Mouse (Mus musculus): ENCODE results near the gene Lamc1.

DNA sequence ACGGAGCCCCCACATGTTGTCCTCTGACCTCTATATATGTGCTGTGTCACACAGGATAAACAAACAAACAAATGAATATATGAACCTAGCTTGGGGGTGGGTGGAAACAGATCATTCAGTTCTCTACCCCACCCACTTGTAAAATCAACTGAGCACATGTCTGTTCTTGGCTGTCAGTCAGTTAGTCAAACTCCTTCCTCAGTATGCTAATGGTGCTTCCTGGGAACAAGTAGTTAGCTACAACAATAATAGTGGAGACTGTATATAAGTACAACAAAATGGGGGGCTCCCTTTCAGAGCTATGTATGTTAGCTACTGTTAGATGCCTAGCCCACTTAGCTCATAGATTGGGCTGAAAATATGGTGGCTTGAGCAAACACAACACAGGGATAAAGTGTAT, 24.6 kb upstream of the Lamc1 start:
- TF ChIP-seq CTCF (IDR thresholded peaks at IDR 0.05; ENCODE audit: borderline replicate concordance, control insufficient read depth, extremely low read depth, insufficient read depth, low read length, poor library complexity) (no peak), POLR2A (IDR thresholded peaks at IDR 0.05; ENCODE audit: control insufficient read depth, extremely low read depth, insufficient read depth, low read length, poor library complexity) (no peak)

Measured in thymus, adult 2 months (tissue).